Mouse (Mus musculus): ENCODE results near the gene Defb48. TPM values are rescaled to one million over a fixed set of nuclear protein-coding genes. Genes with fewer than 3 reads are reported as not detected.
A peak's percentile ranks its signal among the peaks of the same experiment; 100 is the strongest.

Gene Defb48
- polyA plus RNA-seq, 1 experiment: not detected

- H3K36me3 ChIP-seq (ENCODE audit: control insufficient read depth, insufficient read depth, low read length, poor library complexity, severe bottlenecking): no peaks in the 10 kb centered on the region
- no peak overlapping the region for H3K4me3 ChIP-seq (ENCODE audit: low read depth, low read length)
- no peaks in the 10 kb centered on the region; the same call in 1 of the 2 replicates for H3K9me3 ChIP-seq (replicated peaks; ENCODE audit: control insufficient read depth, insufficient read depth, low read length, poor library complexity, severe bottlenecking)
- H3K4me1 ChIP-seq (ENCODE audit: control insufficient read depth, insufficient read depth, low read length): no peaks in the 10 kb centered on the region
- H3K27me3 ChIP-seq (ENCODE audit: control insufficient read depth, insufficient read depth, low read length, poor library complexity, severe bottlenecking): no peaks in the 10 kb centered on the region
- H3K9ac ChIP-seq (ENCODE audit: low read depth, poor library complexity, severe bottlenecking): no peak overlapping the region
- TF ChIP-seq CTCF (IDR thresholded peaks at IDR 0.05; ENCODE audit: low read depth, low read length) (no peak), EP300 (IDR thresholded peaks at IDR 0.05; ENCODE audit: insufficient read depth, low read depth, low read length) (no peak), POLR2A (IDR thresholded peaks at IDR 0.05; ENCODE audit: insufficient read depth, low read length) (no peak)
- no peak overlapping the region for H3K27ac ChIP-seq (ENCODE audit: insufficient read depth, low read length)
Measured at GRCm38 (mm10) chr14:62998977-62999376, 14.7 kb upstream of the Defb48 start.

GRCm38 (mm10) chr14:62997777-62998176 is 13.5 kb upstream of the Defb48 start, which contains the start of gene Defb47:
Defb47 (plus strand) TSS chr14:62998077.
- TF ChIP-seq POLR2A (IDR thresholded peaks at IDR 0.05; ENCODE audit: insufficient read depth, low read length) (no peak), EP300 (IDR thresholded peaks at IDR 0.05; ENCODE audit: insufficient read depth, low read depth, low read length) (no peak), CTCF (IDR thresholded peaks at IDR 0.05; ENCODE audit: low read depth, low read length) (no peak)
- Histone ChIP-seq H3K27me3 (ENCODE audit: control insufficient read depth, insufficient read depth, low read length, poor library complexity, severe bottlenecking) (no peaks in the 10 kb centered on the region), H3K36me3 (ENCODE audit: control insufficient read depth, insufficient read depth, low read length, poor library complexity, severe bottlenecking) (no peaks in the 10 kb centered on the region), H3K9ac (ENCODE audit: low read depth, poor library complexity, severe bottlenecking) (no peak within 1 kb of the TSS), H3K4me3 (ENCODE audit: low read depth, low read length) (no peak within 1 kb of the TSS), H3K27ac (ENCODE audit: insufficient read depth, low read length) (no peak within 1 kb of the TSS), H3K9me3 (replicated peaks; ENCODE audit: control insufficient read depth, insufficient read depth, low read length, poor library complexity, severe bottlenecking) (no peaks in the 10 kb centered on the region; the same call in 1 of the 2 replicates), H3K4me1 (ENCODE audit: control insufficient read depth, insufficient read depth, low read length) (no peaks in the 10 kb centered on the region)

GRCm38 (mm10) chr14:62991849-62992510 is 7.7 kb upstream of the Defb48 start:
- Histone ChIP-seq H3K36me3 (ENCODE audit: control insufficient read depth, insufficient read depth, low read length, poor library complexity, severe bottlenecking) (no peaks in the 10 kb centered on the region), H3K9me3 (replicated peaks; ENCODE audit: control insufficient read depth, insufficient read depth, low read length, poor library complexity, severe bottlenecking) (no peaks in the 10 kb centered on the region), H3K4me3 (ENCODE audit: low read depth, low read length) (no peak overlapping the region), H3K4me1 (ENCODE audit: control insufficient read depth, insufficient read depth, low read length) (no peaks in the 10 kb centered on the region), H3K27ac (ENCODE audit: insufficient read depth, low read length) (no peak overlapping the region), H3K27me3 (ENCODE audit: control insufficient read depth, insufficient read depth, low read length, poor library complexity, severe bottlenecking) (no peaks in the 10 kb centered on the region), H3K9ac (ENCODE audit: low read depth, poor library complexity, severe bottlenecking) (no peak overlapping the region)
- TF ChIP-seq CTCF (IDR thresholded peaks at IDR 0.05; ENCODE audit: low read depth, low read length) (no peak), POLR2A (IDR thresholded peaks at IDR 0.05; ENCODE audit: insufficient read depth, low read length) (no peak), EP300 (IDR thresholded peaks at IDR 0.05; ENCODE audit: insufficient read depth, low read depth, low read length) (no peak)

GRCm38 (mm10) chr14:62991271-62991670 is 7.0 kb upstream of the Defb48 start:
- Histone ChIP-seq H3K4me3 (ENCODE audit: low read depth, low read length) (no peak overlapping the region), H3K9me3 (replicated peaks; ENCODE audit: control insufficient read depth, insufficient read depth, low read length, poor library complexity, severe bottlenecking) (no peaks in the 10 kb centered on the region), H3K27me3 (ENCODE audit: control insufficient read depth, insufficient read depth, low read length, poor library complexity, severe bottlenecking) (no peaks in the 10 kb centered on the region), H3K4me1 (ENCODE audit: control insufficient read depth, insufficient read depth, low read length) (no peaks in the 10 kb centered on the region), H3K9ac (ENCODE audit: low read depth, poor library complexity, severe bottlenecking) (no peak overlapping the region), H3K27ac (ENCODE audit: insufficient read depth, low read length) (no peak overlapping the region), H3K36me3 (ENCODE audit: control insufficient read depth, insufficient read depth, low read length, poor library complexity, severe bottlenecking) (no peaks in the 10 kb centered on the region)
- no peak for TF ChIP-seq EP300 (IDR thresholded peaks at IDR 0.05; ENCODE audit: insufficient read depth, low read depth, low read length)

- Histone ChIP-seq H3K4me1 (ENCODE audit: control insufficient read depth, insufficient read depth, low read length) (no peaks in the 10 kb centered on the region), H3K27me3 (ENCODE audit: control insufficient read depth, insufficient read depth, low read length, poor library complexity, severe bottlenecking) (no peaks in the 10 kb centered on the region), H3K27ac (ENCODE audit: insufficient read depth, low read length) (no peak overlapping the region), H3K9ac (ENCODE audit: low read depth, poor library complexity, severe bottlenecking) (no peak overlapping the region), H3K9me3 (replicated peaks; ENCODE audit: control insufficient read depth, insufficient read depth, low read length, poor library complexity, severe bottlenecking) (no peaks in the 10 kb centered on the region), H3K36me3 (ENCODE audit: control insufficient read depth, insufficient read depth, low read length, poor library complexity, severe bottlenecking) (no peaks in the 10 kb centered on the region), H3K4me3 (ENCODE audit: low read depth, low read length) (no peak overlapping the region)
- TF ChIP-seq CTCF (IDR thresholded peaks at IDR 0.05; ENCODE audit: low read depth, low read length) (no peak), EP300 (IDR thresholded peaks at IDR 0.05; ENCODE audit: insufficient read depth, low read depth, low read length) (no peak), POLR2A (IDR thresholded peaks at IDR 0.05; ENCODE audit: insufficient read depth, low read length) (no peak)
Measured at GRCm38 (mm10) chr14:62979815-62980214, 4.5 kb downstream of the Defb48 start.

GRCm38 (mm10) chr14:62975046-62975445 is 9.3 kb downstream of the Defb48 start:
- no peaks in the 10 kb centered on the region for H3K4me1 ChIP-seq (ENCODE audit: control insufficient read depth, insufficient read depth, low read length)
- no peak overlapping the region for H3K9ac ChIP-seq (ENCODE audit: low read depth, poor library complexity, severe bottlenecking)
- no peaks in the 10 kb centered on the region for H3K27me3 ChIP-seq (ENCODE audit: control insufficient read depth, insufficient read depth, low read length, poor library complexity, severe bottlenecking)
- no peaks in the 10 kb centered on the region for H3K9me3 ChIP-seq (replicated peaks; ENCODE audit: control insufficient read depth, insufficient read depth, low read length, poor library complexity, severe bottlenecking)
- no peak overlapping the region for H3K4me3 ChIP-seq (ENCODE audit: low read depth, low read length)
- no peak overlapping the region for H3K27ac ChIP-seq (ENCODE audit: insufficient read depth, low read length)
- TF ChIP-seq CTCF (IDR thresholded peaks at IDR 0.05; ENCODE audit: low read depth, low read length) (peak; percentile 63), EP300 (IDR thresholded peaks at IDR 0.05; ENCODE audit: insufficient read depth, low read depth, low read length) (no peak)
- H3K36me3 ChIP-seq (ENCODE audit: control insufficient read depth, insufficient read depth, low read length, poor library complexity, severe bottlenecking): no peaks in the 10 kb centered on the region
